Mouse (Mus musculus) bone marrow, adult 2 months (tissue): Measurements from ENCODE around the gene Med13l. TPM values are rescaled to one million over a fixed set of nuclear protein-coding genes. Genes with fewer than 3 reads are reported as not detected.

Experiments
- H3K27ac ChIP-seq: fragments of 200-500 bp; 2 replicates; pipeline ENCODE4 v1.5.1; 2012; ENCODE audit warnings: low read depth, mild to moderate bottlenecking, control low read depth, inconsistent platforms, low read length; ENCODE audit not compliant: control insufficient read depth, poor library complexity, insufficient read depth
- H3K4me1 ChIP-seq: fragments of 200-500 bp; 2 replicates; pipeline ENCODE4 v1.6.1; 2011; ENCODE audit warnings: low read length; ENCODE audit not compliant: control insufficient read depth, insufficient read depth
- H3K4me3 ChIP-seq: fragments of 200-500 bp; replicated peaks from 2 replicates; pipeline ENCODE3; 2011; ENCODE audit warnings: mild to moderate bottlenecking, low read depth, low read length, control low read depth; ENCODE audit not compliant: control insufficient read depth
- CTCF ChIP-seq: fragments of 200-500 bp; IDR thresholded peaks from 2 replicates; pipeline ENCODE4 v1.5.1; 2011; ENCODE audit warnings: low read length, control low read depth; ENCODE audit not compliant: control insufficient read depth, insufficient read depth
- POLR2A ChIP-seq: fragments of 200-500 bp; IDR thresholded peaks from 2 replicates; pipeline ENCODE4 v1.6.1; 2011; ENCODE audit warnings: low read depth, mild to moderate bottlenecking, control low read depth, low read length, borderline replicate concordance; ENCODE audit not compliant: control insufficient read depth
- WGBS: fragments of 180-500 bp; shearing (Covaris S2); methylation state at CpG from one replicate; pipeline ENCODE4 v1.1.7; 2018; 5-methylcytosine and 5-hydroxymethylcytosine counted together
- polyA plus RNA-seq: library from polyadenylated mRNA; stranded (reverse); fragments of >200 nt; gene quantifications from 2 replicates; pipeline ENCODE4 v1.2.4, GENCODE M21; 2011; ENCODE audit warnings: low replicate concordance; ENCODE audit not compliant: missing spikeins, insufficient read depth, insufficient read length

Gene Med13l
- polyA plus RNA-seq, 1 experiment, result 32.9 TPM

DNA sequence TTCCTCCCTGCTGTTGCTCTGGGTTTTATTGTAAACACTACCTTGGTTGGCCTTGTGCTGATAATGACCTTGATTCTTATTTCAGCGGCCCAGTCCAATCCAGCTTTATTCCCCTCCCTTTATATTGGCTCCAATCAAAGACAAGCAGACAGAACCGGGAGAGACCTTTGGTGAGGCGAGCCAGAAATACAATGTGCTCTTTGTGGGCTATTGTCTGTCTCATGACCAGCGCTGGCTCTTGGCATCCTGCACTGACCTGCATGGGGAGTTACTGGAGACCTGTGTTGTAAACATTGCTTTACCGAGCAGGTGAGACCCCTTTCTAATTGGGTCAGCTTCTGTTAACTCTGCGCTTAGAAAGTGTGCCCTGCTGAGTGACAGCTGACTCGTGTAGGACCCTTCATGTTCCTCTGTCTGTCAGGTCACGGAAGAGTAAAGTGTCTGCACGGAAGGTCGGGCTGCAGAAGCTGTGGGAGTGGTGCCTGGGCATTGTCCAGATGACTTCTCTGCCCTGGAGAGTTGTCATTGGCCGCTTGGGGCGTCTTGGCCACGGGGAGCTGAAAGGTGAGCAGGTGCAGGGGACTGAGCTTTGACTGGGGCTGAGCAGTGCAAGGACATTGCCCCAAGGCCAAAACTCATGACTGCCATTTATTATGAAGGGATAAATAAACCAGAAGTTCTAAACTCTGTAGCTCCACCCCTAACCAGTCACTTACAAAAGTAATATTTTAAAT lies 191.1 kb downstream of the Med13l start:
- H3K4me1 ChIP-seq, result no peaks in the 10 kb centered on the region
- TF ChIP-seq CTCF (no peak), POLR2A (no peak)
- no peak overlapping the region for H3K27ac ChIP-seq
- no peak overlapping the region for H3K4me3 ChIP-seq
- WGBS, result 93% methylated on average over 13 of the region's 13 CpGs

DNA sequence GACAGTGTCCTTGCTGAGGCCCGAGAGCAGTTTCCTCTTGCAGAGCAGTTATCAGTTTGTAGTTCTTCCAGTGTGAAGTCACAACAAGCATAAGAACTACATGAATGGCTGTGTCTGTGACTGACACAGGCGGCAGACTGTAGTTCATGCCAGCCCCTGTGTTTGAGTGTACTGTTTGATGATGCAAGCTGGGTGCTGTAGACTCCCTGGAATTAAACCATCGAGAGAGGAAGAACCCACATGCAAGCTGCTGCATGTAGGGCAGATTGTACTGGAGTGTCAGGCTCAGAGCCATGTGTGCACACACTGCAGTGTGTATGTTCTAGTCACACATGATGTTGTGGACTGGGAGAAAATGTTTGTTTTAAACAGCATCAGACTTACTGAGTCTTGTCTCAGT lies 192.4 kb downstream of the Med13l start:
- 87% methylated on average over 3 of the region's 3 CpGs for WGBS
- TF ChIP-seq POLR2A, result no peak
- TF ChIP-seq CTCF, result no peak

DNA sequence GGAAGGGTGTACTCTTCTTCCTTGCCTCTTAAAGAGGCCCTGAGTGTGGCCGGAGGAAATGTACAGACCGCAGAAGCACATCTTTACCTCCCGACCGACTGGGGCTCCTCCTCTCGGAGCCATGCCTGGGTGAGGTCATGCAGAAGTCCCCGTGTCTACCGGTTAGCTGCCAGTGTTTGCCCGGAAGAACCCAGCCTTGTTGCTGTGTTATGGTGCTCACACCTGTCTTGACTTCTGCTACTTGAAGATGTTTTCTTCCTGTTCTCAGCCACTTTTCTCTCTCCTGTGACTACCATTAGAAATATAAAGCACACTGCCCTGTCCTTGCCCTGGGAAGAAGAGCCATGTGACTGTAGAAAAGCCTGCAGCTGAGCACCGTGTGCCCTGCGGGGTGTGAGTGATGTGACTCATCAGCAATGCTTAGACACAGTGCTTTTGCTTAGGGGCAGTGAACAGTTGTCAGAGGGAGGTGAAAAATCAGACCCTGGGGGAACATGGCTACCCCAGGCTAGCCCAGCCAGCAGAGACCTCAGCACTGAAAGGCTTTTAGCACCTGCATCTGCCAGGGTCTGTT lies 193.1 kb downstream of the Med13l start:
- Histone ChIP-seq H3K27ac (no peak overlapping the region), H3K4me3 (no peak overlapping the region), H3K4me1 (no peaks in the 10 kb centered on the region)
- TF ChIP-seq CTCF (no peak), POLR2A (no peak)
- WGBS, result 87% methylated on average over 10 of the region's 10 CpGs

More for the DNA sequence above, 192.4 kb downstream of the Med13l start:
- Histone ChIP-seq H3K27ac (no peak overlapping the region), H3K4me3 (no peak overlapping the region), H3K4me1 (no peaks in the 10 kb centered on the region)

DNA sequence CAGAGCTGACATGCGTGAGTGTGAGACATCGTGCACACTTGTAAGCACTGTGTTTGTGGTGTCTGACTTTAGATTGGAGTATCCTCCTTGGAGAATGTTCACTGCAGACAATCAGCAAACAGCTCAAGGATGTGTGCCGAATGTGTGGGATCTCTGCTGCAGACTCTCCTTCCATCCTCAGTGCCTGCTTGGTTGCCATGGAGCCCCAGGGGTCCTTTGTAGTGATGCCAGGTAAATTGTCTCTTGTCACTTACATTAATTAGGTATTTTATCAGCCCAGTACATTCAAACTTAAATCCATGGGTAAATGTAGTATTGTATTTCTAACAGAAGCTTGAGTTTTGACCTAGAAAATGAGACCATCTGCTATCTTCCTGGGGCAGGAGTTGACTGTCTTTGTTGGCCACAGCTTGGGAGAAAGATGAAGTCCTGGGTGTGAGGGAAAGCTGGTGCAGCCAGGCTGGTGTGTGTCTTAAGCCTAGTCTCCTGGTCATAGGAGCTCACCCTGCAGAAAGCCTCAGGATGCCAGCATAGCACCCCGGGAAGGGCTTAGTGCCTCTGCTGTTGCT lies 193.8 kb downstream of the Med13l start:
- no peak overlapping the region for H3K4me3 ChIP-seq
- no peaks in the 10 kb centered on the region for H3K4me1 ChIP-seq
- no peak for TF ChIP-seq CTCF
- no peak for TF ChIP-seq POLR2A
- H3K27ac ChIP-seq, result no peak overlapping the region
- WGBS, result 92% methylated on average over 4 of the region's 4 CpGs

DNA sequence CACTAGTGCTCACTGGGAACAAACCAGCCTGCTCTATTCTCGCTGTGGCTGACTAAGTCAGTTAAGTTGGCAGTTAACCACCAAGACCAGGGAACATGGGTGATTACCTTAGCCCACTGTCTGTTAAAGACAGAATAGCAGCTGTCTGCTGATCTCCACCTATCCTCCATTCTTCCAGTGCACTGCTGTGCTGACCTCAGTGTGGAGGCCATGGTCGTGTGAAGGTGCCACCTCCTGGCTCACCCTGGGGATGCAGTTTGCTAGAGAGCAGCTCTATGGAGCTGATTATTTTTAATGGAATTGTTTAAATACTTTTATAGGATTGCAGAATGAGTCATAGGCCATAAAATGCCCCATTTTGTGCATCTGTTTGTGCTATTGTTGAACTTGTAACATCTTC lies 195.6 kb downstream of the Med13l start:
- Histone ChIP-seq H3K27ac (no peak overlapping the region), H3K4me3 (no peak overlapping the region), H3K4me1 (no peaks in the 10 kb centered on the region)
- WGBS, result 80% methylated on average over 2 of the region's 2 CpGs
- TF ChIP-seq POLR2A (no peak), CTCF (peak; percentile 18; the same call in 1 of the 2 replicates)

DNA sequence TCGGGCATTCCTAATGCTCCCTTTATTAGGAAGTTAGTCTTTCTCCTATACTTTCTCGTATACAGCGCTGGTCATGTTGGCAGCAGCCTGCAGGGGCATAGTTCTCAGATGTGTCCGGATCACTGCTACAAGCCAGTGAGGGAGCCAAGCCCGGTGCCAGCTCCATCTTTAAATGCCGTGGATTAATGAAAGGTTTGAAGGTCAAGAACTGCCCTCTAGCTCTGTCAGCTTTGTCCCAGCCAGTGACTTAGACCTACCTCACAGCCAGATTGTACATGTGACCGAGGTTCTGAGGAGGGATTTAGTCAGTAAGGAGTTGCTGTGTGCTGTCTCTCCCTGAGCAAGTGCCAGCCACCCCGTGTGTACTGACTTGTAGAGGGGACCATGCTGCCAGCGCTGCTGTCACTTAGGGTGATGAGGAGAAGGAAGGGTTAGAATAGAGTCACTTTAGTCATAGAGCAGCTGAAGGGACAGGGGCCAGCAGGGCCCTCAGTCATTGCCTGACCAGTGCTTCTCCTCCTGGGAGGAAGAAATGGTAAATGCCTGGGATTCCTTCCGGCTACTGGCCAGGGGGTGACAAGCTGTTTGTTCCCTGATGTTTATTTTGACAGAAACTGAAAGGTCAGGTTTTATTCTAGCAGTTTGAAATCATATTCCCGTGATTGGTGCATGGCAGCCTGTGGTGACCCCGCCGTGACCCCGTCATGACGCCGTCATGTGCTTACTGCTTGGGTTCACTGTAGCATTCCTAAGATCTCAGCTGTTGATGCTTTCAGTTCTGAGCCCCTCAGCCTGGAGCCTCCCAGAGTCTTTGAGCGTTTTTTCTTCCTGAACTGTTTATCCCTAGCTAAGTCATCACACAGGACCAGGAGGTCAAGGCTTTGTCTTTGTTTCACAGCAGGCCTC lies 197.2 kb downstream of the Med13l start:
- 94% methylated on average over 17 of the region's 17 CpGs for WGBS
- Histone ChIP-seq H3K4me1 (no peaks in the 10 kb centered on the region), H3K4me3 (no peak overlapping the region), H3K27ac (no peak overlapping the region)
- no peak for TF ChIP-seq POLR2A
- no peak for TF ChIP-seq CTCF

DNA sequence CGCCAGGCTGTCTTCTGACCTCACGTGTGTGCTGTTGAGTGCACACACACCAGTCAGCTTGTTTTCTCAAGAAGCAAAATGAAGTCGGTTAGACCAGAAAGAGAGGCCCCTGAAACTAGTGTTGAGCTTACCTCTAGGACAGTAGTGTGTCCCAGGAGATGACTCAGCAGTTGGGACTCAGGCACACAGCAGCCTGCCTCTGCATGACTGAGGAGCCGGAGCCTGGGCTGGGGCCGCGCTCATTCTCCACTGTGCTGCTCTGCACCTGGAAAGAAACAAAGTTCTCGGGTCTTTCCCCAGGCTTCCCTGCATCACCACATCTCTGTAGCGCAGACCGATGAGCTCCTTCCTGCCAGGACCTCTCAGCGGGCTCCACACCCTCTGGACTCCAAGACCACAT lies 200.5 kb downstream of the Med13l start:
- 90% methylated on average over 10 of the region's 10 CpGs for WGBS
- no peak for TF ChIP-seq POLR2A
- TF ChIP-seq CTCF, result no peak
- no peak overlapping the region for H3K27ac ChIP-seq
- no peaks in the 10 kb centered on the region for H3K4me1 ChIP-seq
- no peak overlapping the region for H3K4me3 ChIP-seq
